Mouse (Mus musculus) intestine, postnatal 0 days (tissue): Measurements from ENCODE around the gene Vmn2r108. TPM values are rescaled to one million over a fixed set of nuclear protein-coding genes. Genes with fewer than 3 reads are reported as not detected.
"Not testable (repeated sequence)": the region's sequence is repeated elsewhere in the genome, so short reads cannot be mapped to it uniquely, and the experiment has no call there.

Source experiments
- ATAC-seq: fragments of 200-750 bp; cut with Nextera tagmentation; 2 replicates; pipeline ENCODE4 v1.8.0; 2017; ENCODE audit warnings: mild to moderate bottlenecking, moderate TSS enrichment, moderate library complexity
- H3K27ac ChIP-seq: fragments of 300-500 bp; sonication (generic); 2 replicates; pipeline ENCODE4 v1.5.1; 2014; ENCODE audit warnings: mild to moderate bottlenecking, low read depth, low read length, moderate library complexity
- H3K27me3 ChIP-seq: fragments of 300-500 bp; sonication (generic); replicated peaks from 2 replicates; pipeline ENCODE4 v1.6.1; 2014; ENCODE audit warnings: low read length, mixed read lengths; ENCODE audit not compliant: control insufficient read depth, insufficient read depth
- H3K36me3 ChIP-seq: fragments of 300-500 bp; sonication (generic); 2 replicates; pipeline ENCODE4 v1.6.1; 2014; ENCODE audit warnings: mild to moderate bottlenecking, moderate library complexity; ENCODE audit not compliant: control insufficient read depth, insufficient read depth
- H3K4me1 ChIP-seq: fragments of 300-500 bp; sonication (generic); replicated peaks from 2 replicates; pipeline ENCODE4 v1.6.1; 2014; ENCODE audit warnings: antibody characterized with exemption, low read length, mixed read lengths; ENCODE audit not compliant: control insufficient read depth, insufficient read depth
- H3K4me2 ChIP-seq: fragments of 300-500 bp; sonication (generic); replicated peaks from 2 replicates; pipeline ENCODE4 v1.6.1; 2014; ENCODE audit warnings: low read depth, mild to moderate bottlenecking, moderate library complexity
- H3K4me3 ChIP-seq: fragments of 300-500 bp; sonication (generic); 2 replicates; pipeline ENCODE4 v1.5.1; 2014; ENCODE audit warnings: low read depth, low read length
- H3K9ac ChIP-seq: fragments of 300-500 bp; sonication (generic); 2 replicates; pipeline ENCODE4 v1.6.1; 2014; ENCODE audit warnings: mild to moderate bottlenecking, low read depth, low read length
- H3K9me3 ChIP-seq: fragments of 300-500 bp; sonication (generic); 2 replicates; pipeline ENCODE4 v1.6.1; 2016; ENCODE audit warnings: mixed run types; ENCODE audit not compliant: control insufficient read depth
- CTCF ChIP-seq: sonication (generic); IDR thresholded peaks from 2 replicates; pipeline ENCODE4 v1.5.1; 2016; ENCODE audit warnings: low read depth, mild to moderate bottlenecking, control low read depth, antibody characterized with exemption, moderate library complexity
- WGBS: fragments of 180-500 bp; shearing (Covaris S2); extraction: QIAGEN DNeasy Blood & Tissue Kit; methylation state at CpG from one replicate; pipeline ENCODE4 v1.1.7; 2014; 5-methylcytosine and 5-hydroxymethylcytosine counted together
- polyA plus RNA-seq: library from polyadenylated mRNA; unstranded; fragments of >200 nt; fragmentation: Nextera tagmentation; extraction: Ambion mirVana; gene quantifications from 2 replicates; pipeline ENCODE4 v1.2.1, GENCODE M21; 2015

Gene Vmn2r108
- polyA plus RNA-seq = not detected in 2 replicates

GRCm38 (mm10) chr17:20481231-20481630, at the start of gene Vmn2r108:
TSS of gene Vmn2r108 (minus strand) at chr17:20481331.
- Histone ChIP-seq H3K4me2 (no peak within 1 kb of the TSS), H3K27me3 (no peaks in the 10 kb centered on the region), H3K27ac (no peak within 1 kb of the TSS), H3K9me3 (no peaks in the 10 kb centered on the region), H3K4me3 (no peak within 1 kb of the TSS), H3K4me1 (no peaks in the 10 kb centered on the region), H3K36me3 (no peaks in the 10 kb centered on the region), H3K9ac (no peak within 1 kb of the TSS)
- no peak for ATAC-seq
- no peak for TF ChIP-seq CTCF

GRCm38 (mm10) chr17:20508247-20508646, 27.1 kb upstream of the Vmn2r108 start:
- H3K27ac ChIP-seq, H3K9ac ChIP-seq, H3K36me3 ChIP-seq, H3K9me3 ChIP-seq, H3K4me2 ChIP-seq, H3K4me3 ChIP-seq, ATAC-seq, H3K27me3 ChIP-seq, H3K4me1 ChIP-seq: not testable (repeated sequence)

- Histone ChIP-seq H3K36me3 (no peaks in the 10 kb centered on the region), H3K4me2 (no peak within 1 kb of the TSS), H3K27ac (no peak within 1 kb of the TSS), H3K4me1 (no peaks in the 10 kb centered on the region), H3K27me3 (no peaks in the 10 kb centered on the region), H3K4me3 (no peak within 1 kb of the TSS), H3K9me3 (no peaks in the 10 kb centered on the region), H3K9ac (no peak within 1 kb of the TSS)
- ATAC-seq = no peak
- TF ChIP-seq CTCF = no peak
Measured at GRCm38 (mm10) chr17:20497858-20498257, 16.7 kb upstream of the Vmn2r108 start, which contains the start of gene Vmn1r225. TSS of gene Vmn1r225 (plus strand) at chr17:20498158.

GRCm38 (mm10) chr17:20473311-20473710, 7.8 kb downstream of the Vmn2r108 start:
- no peak for ATAC-seq

GRCm38 (mm10) chr17:20439263-20439662, 41.9 kb downstream of the Vmn2r108 start:
- Histone ChIP-seq H3K9me3 (no peaks in the 10 kb centered on the region), H3K27me3 (no peaks in the 10 kb centered on the region), H3K4me1 (no peaks in the 10 kb centered on the region), H3K27ac (no peak overlapping the region), H3K4me3 (no peak overlapping the region), H3K9ac (no peak overlapping the region), H3K36me3 (no peaks in the 10 kb centered on the region), H3K4me2 (no peak overlapping the region)
- no peak for ATAC-seq
- no peak for TF ChIP-seq CTCF

More at GRCm38 (mm10) chr17:20473311-20473710, 7.8 kb downstream of the Vmn2r108 start:
- Histone ChIP-seq H3K36me3 (no peaks in the 10 kb centered on the region), H3K4me3 (no peak overlapping the region), H3K9ac (no peak overlapping the region), H3K9me3 (no peaks in the 10 kb centered on the region), H3K27ac (no peak overlapping the region), H3K27me3 (no peaks in the 10 kb centered on the region), H3K4me2 (no peak overlapping the region), H3K4me1 (no peaks in the 10 kb centered on the region)
- TF ChIP-seq CTCF = no peak
- WGBS = 65% methylated on average over 3 of the region's 3 CpGs

GRCm38 (mm10) chr17:20413846-20414245, 67.3 kb downstream of the Vmn2r108 start, which contains the start of gene Vmn1r224:
TSS of gene Vmn1r224 (plus strand) at chr17:20414146.
- TF ChIP-seq CTCF = no peak
- Histone ChIP-seq H3K36me3 (no peaks in the 10 kb centered on the region), H3K4me2 (no peak within 1 kb of the TSS), H3K27ac (no peak within 1 kb of the TSS), H3K9ac (no peak within 1 kb of the TSS), H3K9me3 (no peaks in the 10 kb centered on the region), H3K27me3 (no peaks in the 10 kb centered on the region), H3K4me3 (no peak within 1 kb of the TSS), H3K4me1 (no peaks in the 10 kb centered on the region)
- WGBS = 13% methylated on average over 1 of the region's 1 CpGs
- no peak for ATAC-seq

Other genes with a start within 250 kb of the Vmn2r108 start
- not detected in 2 replicates for gene Vmn2r105, start 246.3 kb downstream of the Vmn2r108 start, polyA plus RNA-seq
- gene Vmn2r106, start 195.8 kb downstream of the Vmn2r108 start, polyA plus RNA-seq = not detected in 2 replicates
- not detected in 2 replicates for gene Vmn2r107, start 136.1 kb downstream of the Vmn2r108 start, polyA plus RNA-seq
- gene Vmn1r224, start 67.2 kb downstream of the Vmn2r108 start, polyA plus RNA-seq = not detected in 2 replicates
- not detected in 2 replicates for gene Vmn1r225, start 16.8 kb upstream of the Vmn2r108 start, polyA plus RNA-seq
- gene Vmn2r109, start 83.4 kb upstream of the Vmn2r108 start, polyA plus RNA-seq = not detected in 2 replicates
- not detected in 2 replicates for gene Vmn2r110, start 115.1 kb upstream of the Vmn2r108 start, polyA plus RNA-seq
- gene Fpr-rs3, start 143.5 kb upstream of the Vmn2r108 start, polyA plus RNA-seq = not detected in 2 replicates
- gene Vmn1r226, start 201.5 kb upstream of the Vmn2r108 start, polyA plus RNA-seq = not detected in 2 replicates
- not detected in 2 replicates for gene Vmn1r227, start 248.5 kb upstream of the Vmn2r108 start, polyA plus RNA-seq